Mouse (Mus musculus) heart, adult 2 months (tissue): ENCODE results near the gene Gatc. TPM values are rescaled to one million over a fixed set of nuclear protein-coding genes. Genes with fewer than 3 reads are reported as not detected.
A peak's percentile ranks its signal among the peaks of the same experiment; 100 is the strongest.

Experiments used
- DNase-seq, 2 experiments: peaks; one replicate each; pipeline ENCODE4 v3.0.0; 2021
- H3K27ac ChIP-seq: fragments of 200-600 bp; 2 replicates; pipeline ENCODE4 v1.8.1; 2022
- H3K27me3 ChIP-seq: fragments of 200-500 bp; 2 replicates; pipeline ENCODE4 v1.6.1; 2012; ENCODE audit warnings: mild to moderate bottlenecking, low read length, inconsistent platforms, mixed read lengths; ENCODE audit not compliant: control insufficient read depth, insufficient read depth
- H3K36me3 ChIP-seq: fragments of 200-500 bp; 2 replicates; pipeline ENCODE4 v1.6.1; 2012; ENCODE audit warnings: low read length, inconsistent platforms; ENCODE audit not compliant: control insufficient read depth, insufficient read depth
- H3K4me1 ChIP-seq: fragments of 200-500 bp; 2 replicates; pipeline ENCODE4 v1.6.1; 2011; ENCODE audit warnings: low read length; ENCODE audit not compliant: control insufficient read depth, insufficient read depth
- H3K4me3 ChIP-seq: fragments of 200-600 bp; 2 replicates; pipeline ENCODE4 v1.8.1; 2022
- H3K79me2 ChIP-seq: fragments of 200-500 bp; replicated peaks from 2 replicates; pipeline ENCODE4 v1.6.1; 2012; ENCODE audit warnings: mild to moderate bottlenecking, inconsistent platforms, low read length, moderate library complexity, mixed read lengths; ENCODE audit not compliant: control insufficient read depth, insufficient read depth
- H3K9ac ChIP-seq: fragments of 200-500 bp; 2 replicates; pipeline ENCODE4 v1.6.1; 2012; ENCODE audit warnings: low read depth, mild to moderate bottlenecking, control low read depth, inconsistent platforms, low read length, mixed read lengths
- CTCF ChIP-seq: fragments of 200-600 bp; IDR thresholded peaks from 2 replicates; pipeline ENCODE4 v1.8.1; 2022; ENCODE audit warnings: antibody characterized with exemption, mild to moderate bottlenecking, moderate library complexity
- EP300 ChIP-seq: fragments of 200-500 bp; IDR thresholded peaks from 2 replicates; pipeline ENCODE4 v1.6.1; 2011; ENCODE audit warnings: low read depth, low read length, control low read depth; ENCODE audit not compliant: insufficient read depth
- POLR2A ChIP-seq: fragments of 200-500 bp; IDR thresholded peaks from 2 replicates; pipeline ENCODE4 v1.6.1; 2011; ENCODE audit warnings: mild to moderate bottlenecking, low read depth, low read length, control low read depth; ENCODE audit not compliant: insufficient read depth
- WGBS: fragments of 180-500 bp; shearing (Covaris S2); methylation state at CpG from one replicate; pipeline ENCODE4 v1.1.7; 2018; 5-methylcytosine and 5-hydroxymethylcytosine counted together
- intact Hi-C: fragments of 180-260 bp; cut with DNase I; formaldehyde crosslinking; loops from one replicate; pipeline ENCODE4 v1.15.1; 2025
- polyA plus RNA-seq: library from polyadenylated mRNA; depleted of rRNA; stranded (reverse); fragments of >200 nt; gene quantifications from 2 replicates; pipeline ENCODE4 v1.2.3, GENCODE M21; 2012
- total RNA-seq, 2 experiments: library from RNA; stranded (reverse); gene quantifications; 2 replicates each; pipeline ENCODE4 v1.2.3; 2021

The Gatc gene
- total and polyA plus RNA-seq, 3 experiments: 18.1 to 19.8 (median 18.2) TPM

- 8% methylated on average over 36 of the region's 36 CpGs for WGBS
- intact Hi-C loops: loop anchor here (5.0 to 10.0 kb wide), 3 partner anchors 59 to 217 kb away; partner anchors contain the start of gene Rplp0
Observed at GRCm38 (mm10) chr5:115341314-115342165, 562 bp upstream of the Gatc start.

GRCm38 (mm10) chr5:115340007-115340406, 971 bp downstream of the Gatc start:
- H3K27me3 ChIP-seq: no peaks in the 10 kb centered on the region
- H3K4me3 ChIP-seq: peak overlapping the region; percentile 72
- H3K36me3 ChIP-seq: peaks cover 4% of the 10 kb centered on the region; the same call in 1 of the 2 replicates
- intact Hi-C loops: loop anchor here (1.0 to 10.0 kb wide), 4 partner anchors 13 to 215 kb away; partner anchors contain the start of genes Rplp0 and Srsf9
- H3K4me1 ChIP-seq: peaks cover 3% of the 10 kb centered on the region
- no peak overlapping the region for H3K27ac ChIP-seq
- 16% methylated on average over 7 of the region's 7 CpGs for WGBS
- TF ChIP-seq EP300: no peak
- no peak for TF ChIP-seq POLR2A
- TF ChIP-seq CTCF: no peak
- DNase-seq: no peak
- H3K9ac ChIP-seq: peak overlapping the region; percentile 24
- no peaks in the 10 kb centered on the region for H3K79me2 ChIP-seq

More at GRCm38 (mm10) chr5:115341314-115342165, 562 bp upstream of the Gatc start:
- Histone ChIP-seq H3K4me3 (peak overlapping the region; percentile 72), H3K79me2 (no peaks in the 10 kb centered on the region), H3K4me1 (peaks cover 3% of the 10 kb centered on the region), H3K36me3 (0 out of 2 replicates have a peak, but pooled peaks cover 4% of the 10 kb centered on the region), H3K27ac (peak overlapping the region; percentile 89), H3K27me3 (no peaks in the 10 kb centered on the region), H3K9ac (peak overlapping the region; percentile 91)
- no peak for DNase-seq
- TF ChIP-seq CTCF: no peak
- no peak for TF ChIP-seq EP300
- no peak for TF ChIP-seq POLR2A

- Histone ChIP-seq H3K27ac (no peak overlapping the region; the same call in 1 of the 2 replicates), H3K36me3 (peaks cover 6% of the 10 kb centered on the region), H3K9ac (no peak overlapping the region), H3K4me1 (no peaks in the 10 kb centered on the region; the same call in 1 of the 2 replicates), H3K27me3 (no peaks in the 10 kb centered on the region), H3K4me3 (no peak overlapping the region), H3K79me2 (no peaks in the 10 kb centered on the region)
- intact Hi-C loops: no loop called here
- DNase-seq: no peak
- 40% methylated on average over 3 of the region's 3 CpGs for WGBS
- TF ChIP-seq POLR2A (no peak), CTCF (no peak), EP300 (no peak)
Observed at GRCm38 (mm10) chr5:115333626-115334025, 7.4 kb downstream of the Gatc start.

- H3K27ac ChIP-seq: no peak overlapping the region
- 62% methylated on average over 9 of the region's 9 CpGs for WGBS
Observed at GRCm38 (mm10) chr5:115330955-115331354, 10.0 kb downstream of the Gatc start.

GRCm38 (mm10) chr5:115327610-115328548, 13.1 kb downstream of the Gatc start:
- H3K27ac ChIP-seq: peak overlapping the region; percentile 80
- peaks cover 3% of the 10 kb centered on the region; the same call in 1 of the 2 replicates for H3K4me1 ChIP-seq
- no peaks in the 10 kb centered on the region for H3K79me2 ChIP-seq
- peak overlapping the region; percentile 98 for H3K4me3 ChIP-seq
- intact Hi-C loops: loop anchor here (1.0 to 2.0 kb wide), 3 partner anchors 12 to 55 kb away; partner anchors contain the start of genes Dynll1 and Rnf10
- 1% methylated on average over 54 of the region's 55 CpGs for WGBS
- peak; percentile 46 to 65 for DNase-seq
- no peaks in the 10 kb centered on the region for H3K27me3 ChIP-seq
- peak overlapping the region; percentile 87 for H3K9ac ChIP-seq
- H3K36me3 ChIP-seq: no peaks in the 10 kb centered on the region
- TF ChIP-seq POLR2A (no peak), CTCF (no peak), EP300 (no peak)

More at GRCm38 (mm10) chr5:115330955-115331354, 10.0 kb downstream of the Gatc start:
- H3K27me3 ChIP-seq: no peaks in the 10 kb centered on the region
- H3K36me3 ChIP-seq: peaks cover 6% of the 10 kb centered on the region
- no peaks in the 10 kb centered on the region for H3K79me2 ChIP-seq
- no peak overlapping the region for H3K9ac ChIP-seq
- no peak overlapping the region for H3K4me3 ChIP-seq
- TF ChIP-seq EP300: no peak
- TF ChIP-seq POLR2A: no peak
- no peak for TF ChIP-seq CTCF
- peaks cover 3% of the 10 kb centered on the region; the same call in 1 of the 2 replicates for H3K4me1 ChIP-seq
- no peak for DNase-seq
- intact Hi-C loops: no loop called here
